Mouse (Mus musculus) ES-E14 (cell line): ENCODE data around the gene Stat5a.

Source experiments
- MAFK ChIP-seq: IDR thresholded peaks from 2 replicates; pipeline ENCODE4 v1.6.1; 2014; ENCODE audit warnings: mild to moderate bottlenecking, low read depth, low read length, inconsistent platforms; ENCODE audit not compliant: insufficient read depth
- ZC3H11A ChIP-seq: IDR thresholded peaks from 2 replicates; pipeline ENCODE4 v1.6.1; 2012; ENCODE audit warnings: low read depth, mild to moderate bottlenecking, inconsistent platforms, low read length, borderline replicate concordance
- ZNF384 ChIP-seq: IDR thresholded peaks from 2 replicates; pipeline ENCODE4 v1.6.1; 2012; ENCODE audit warnings: low read depth, low read length, inconsistent platforms

- TF ChIP-seq ZNF384: no peak
- no peak for TF ChIP-seq ZC3H11A
- no peak for TF ChIP-seq MAFK
These were observed 476 bp downstream of the Stat5a start for GRCm38 (mm10) chr11:100859579-100860075.
